Mouse (Mus musculus) thymus, adult 18-20 months (tissue): ENCODE measurements around the gene Picalm.
"Not testable (repeated sequence)": the region's sequence is repeated elsewhere in the genome, so short reads cannot be mapped to it uniquely, and the experiment has no call there.

Source experiments
- DNase-seq, 2 experiments: peaks; one replicate each; pipeline ENCODE4 v3.0.0; 2022; ENCODE audit warnings: mixed read lengths in 2 of 2

Picalm gene

DNA sequence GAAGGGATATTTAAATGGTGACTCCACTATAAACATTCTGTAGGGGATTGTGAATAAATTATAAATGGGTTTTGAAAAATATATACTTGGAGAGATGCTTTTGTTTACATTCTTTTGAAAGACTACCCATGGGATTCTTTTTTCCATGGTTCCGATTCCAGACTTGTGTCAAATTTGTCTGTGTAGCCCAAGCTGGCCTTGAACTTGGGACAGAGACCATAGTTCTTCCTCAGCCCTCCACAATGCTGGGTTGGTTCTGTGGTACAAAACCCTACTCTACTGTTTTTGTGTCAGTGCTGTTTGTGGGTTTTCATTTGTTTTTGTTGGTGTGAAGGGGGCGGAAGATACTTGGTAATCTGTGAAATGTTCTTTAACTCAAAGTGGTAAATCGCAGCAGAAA, 2.3 kb downstream of the Picalm start:
- no peak for DNase-seq

GRCm38 (mm10) chr7:90136736-90137135, 6.7 kb downstream of the Picalm start:
- DNase-seq = no peak

DNA sequence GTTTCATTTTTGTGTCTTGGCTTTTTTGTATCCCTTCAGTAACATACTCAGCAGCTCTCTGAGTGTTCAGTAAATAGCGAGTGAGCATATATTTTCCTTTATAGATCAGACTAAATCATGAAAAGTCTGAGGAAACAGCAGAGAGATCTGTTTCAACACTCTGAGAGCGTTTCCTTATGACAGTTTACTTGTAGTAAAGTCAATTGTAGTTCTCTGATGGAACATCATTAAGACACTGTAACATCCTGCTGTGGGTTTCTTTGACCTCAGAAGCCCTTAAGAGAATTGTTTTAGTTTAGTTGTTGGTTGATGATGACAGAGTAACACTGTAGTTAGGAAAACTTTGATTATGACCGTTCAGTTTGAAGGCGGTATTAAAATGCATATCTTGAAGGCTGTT, 8.3 kb downstream of the Picalm start:
- DNase-seq = no peak

- no peak for DNase-seq
Observed at GRCm38 (mm10) chr7:90140290-90140689, 10.3 kb downstream of the Picalm start.

DNA sequence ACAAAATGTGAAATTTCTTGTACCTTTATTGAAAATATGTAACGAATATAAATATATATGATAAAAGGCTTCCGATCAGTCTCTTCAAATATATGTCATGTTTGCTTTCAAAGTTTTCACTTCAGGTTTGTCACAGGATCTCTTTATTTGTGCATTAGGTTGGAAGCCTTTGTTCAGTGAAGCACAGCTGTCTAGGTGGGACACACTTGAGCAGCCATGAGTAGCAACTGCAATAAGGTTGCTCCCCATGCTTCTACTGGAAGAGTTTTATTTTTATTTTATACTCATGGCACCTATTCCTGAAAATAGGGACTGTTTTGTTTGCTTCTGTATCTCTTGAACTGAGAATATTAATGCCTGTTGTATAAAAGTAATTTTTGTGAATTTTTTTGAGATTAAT, 14.3 kb downstream of the Picalm start:
- DNase-seq = no peak

DNA sequence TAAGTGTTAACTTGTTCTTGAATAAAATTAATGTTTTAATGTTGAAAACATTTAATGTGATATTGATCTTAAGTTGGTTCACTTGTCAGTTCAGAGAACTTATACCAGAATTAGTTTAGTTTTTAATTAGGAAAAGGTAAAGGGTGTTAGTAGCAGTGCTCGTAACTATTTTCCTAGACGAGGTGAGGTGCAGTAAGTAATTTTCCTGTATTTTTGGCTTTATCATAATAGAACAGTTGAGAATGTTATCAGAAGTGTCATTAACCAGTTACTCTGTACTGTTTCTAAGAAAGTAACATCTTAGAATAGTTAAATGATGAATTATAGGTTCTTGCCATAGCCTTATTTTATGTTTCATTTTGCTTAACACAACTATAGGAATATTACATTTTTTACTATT, 15.0 kb downstream of the Picalm start:
- DNase-seq = no peak

DNA sequence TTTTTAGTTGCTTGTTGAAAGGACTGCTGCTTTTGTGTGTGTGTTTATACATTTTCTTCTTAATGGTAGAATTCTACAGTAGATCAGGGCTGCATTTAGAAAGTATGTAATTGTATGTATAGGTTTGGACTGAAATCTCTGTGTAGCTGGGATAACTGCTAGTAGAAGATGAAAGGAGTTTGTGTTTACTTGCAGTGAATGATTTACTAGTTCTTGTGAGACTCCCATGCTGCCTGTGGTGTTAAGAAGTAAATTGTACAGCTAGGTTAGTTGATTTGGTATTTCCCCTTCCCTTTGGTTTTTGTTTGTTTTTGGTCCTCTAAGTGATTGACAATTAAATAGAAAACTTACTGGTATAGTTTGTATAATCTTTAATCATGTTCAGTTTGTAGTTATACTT, 15.4 kb downstream of the Picalm start:
- no peak for DNase-seq

DNA sequence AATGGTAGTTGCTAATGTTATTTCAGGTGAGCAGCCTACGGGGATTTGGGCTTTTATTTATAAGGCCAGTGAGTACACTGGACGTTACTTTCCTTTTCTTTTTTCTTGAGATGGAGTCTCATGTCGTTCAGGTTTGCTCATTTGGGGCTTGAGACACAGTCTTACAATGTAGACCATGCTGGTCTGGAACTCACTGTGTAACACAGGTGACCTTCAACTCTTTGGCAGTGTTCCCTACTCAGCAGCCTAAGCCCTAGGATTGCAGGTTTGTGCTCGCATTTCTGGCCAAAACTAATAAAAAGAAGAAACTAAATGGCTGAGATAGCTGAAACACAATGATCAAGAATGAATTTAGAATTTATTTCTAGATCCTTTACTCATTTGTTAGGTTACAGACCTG, 15.9 kb downstream of the Picalm start:
- no peak for DNase-seq

GRCm38 (mm10) chr7:90146321-90146720, 16.3 kb downstream of the Picalm start:
- DNase-seq = no peak

- DNase-seq = no peak
Observed at GRCm38 (mm10) chr7:90148023-90148422, 18.0 kb downstream of the Picalm start.

DNA sequence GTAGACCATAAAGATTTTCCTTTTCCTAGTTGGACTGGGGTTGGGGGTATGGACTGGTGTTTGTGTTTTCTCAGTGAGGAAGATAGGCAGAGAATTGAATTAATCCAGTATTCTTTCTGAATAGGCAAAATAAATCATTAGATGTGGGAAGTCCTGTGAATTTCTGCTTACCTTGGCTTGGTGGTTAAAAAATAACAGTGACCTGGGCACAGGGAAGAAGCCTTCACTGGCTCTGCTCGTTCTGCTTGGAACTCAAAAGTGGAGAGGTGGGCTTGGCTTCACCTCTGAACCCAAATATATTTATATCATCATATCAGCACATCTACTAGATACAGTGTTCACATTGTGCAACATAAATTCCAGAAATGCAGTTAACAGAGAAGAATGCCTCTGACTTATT, 18.5 kb downstream of the Picalm start:
- no peak for DNase-seq

GRCm38 (mm10) chr7:90150311-90150710, 20.3 kb downstream of the Picalm start:
- peak; percentile 16 to 32 for DNase-seq

DNA sequence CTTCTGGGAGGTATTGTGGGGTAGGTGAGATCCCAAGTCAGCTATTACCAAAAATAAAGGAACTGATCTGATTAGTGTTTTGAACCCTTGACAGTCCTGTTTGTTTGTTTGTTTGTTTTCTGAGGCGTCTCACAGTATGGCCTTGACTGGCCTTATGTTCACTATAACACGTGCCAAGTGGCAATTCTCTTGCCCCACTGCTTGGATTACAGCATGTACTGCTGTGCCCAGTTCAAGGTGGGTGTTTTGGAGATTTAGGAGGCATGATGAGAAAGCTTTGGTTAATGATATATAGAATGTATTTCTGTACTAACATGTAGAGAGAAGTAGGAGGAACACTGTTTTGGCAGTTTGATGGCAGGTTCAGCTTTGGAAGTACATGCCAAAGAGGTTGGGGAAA, 28.0 kb downstream of the Picalm start:
- no peak for DNase-seq

GRCm38 (mm10) chr7:90160598-90160997, 30.6 kb downstream of the Picalm start:
- no peak for DNase-seq

DNA sequence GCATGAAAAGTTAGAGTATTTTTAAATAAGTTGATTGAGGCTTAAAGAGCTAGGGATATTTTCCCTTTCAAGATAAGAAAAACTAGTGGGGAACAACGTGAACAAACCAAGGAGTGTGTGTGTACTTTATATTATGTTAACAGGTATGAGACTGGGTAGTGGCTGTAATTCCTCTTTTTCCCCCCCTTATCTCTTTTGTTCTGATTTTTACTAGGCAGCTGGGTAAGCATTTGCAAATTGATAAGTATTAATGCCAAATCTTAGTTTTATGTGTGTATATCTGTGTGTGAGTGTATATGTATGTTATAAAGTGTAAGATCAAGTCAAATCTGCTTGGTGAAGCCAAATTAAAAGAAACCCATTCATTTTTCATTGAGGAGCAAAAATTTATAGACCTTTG, 34.3 kb downstream of the Picalm start:
- no peak for DNase-seq

- DNase-seq = no peak
Observed at GRCm38 (mm10) chr7:90165970-90166369, 36.0 kb downstream of the Picalm start.

DNA sequence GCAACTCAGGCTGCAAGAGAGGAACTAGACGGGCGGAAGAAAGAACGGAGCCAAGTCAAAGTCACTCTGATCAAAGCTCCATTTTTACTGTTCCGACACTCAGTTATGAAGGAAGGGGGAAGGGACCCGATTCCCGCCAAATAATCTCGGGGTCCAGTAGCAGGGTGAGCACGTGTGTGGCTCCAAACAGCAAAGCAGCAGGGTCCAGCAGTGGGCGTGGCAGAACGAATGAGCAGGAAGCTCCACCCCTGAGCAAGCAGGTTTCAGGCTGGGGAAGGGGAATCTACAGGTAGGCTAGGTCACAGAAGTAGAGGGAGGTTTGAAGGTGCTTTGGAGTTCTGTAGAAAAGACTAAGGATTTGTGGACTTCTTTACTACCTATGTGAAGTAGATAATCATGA, 37.8 kb downstream of the Picalm start:
- not testable (repeated sequence) for DNase-seq

DNA sequence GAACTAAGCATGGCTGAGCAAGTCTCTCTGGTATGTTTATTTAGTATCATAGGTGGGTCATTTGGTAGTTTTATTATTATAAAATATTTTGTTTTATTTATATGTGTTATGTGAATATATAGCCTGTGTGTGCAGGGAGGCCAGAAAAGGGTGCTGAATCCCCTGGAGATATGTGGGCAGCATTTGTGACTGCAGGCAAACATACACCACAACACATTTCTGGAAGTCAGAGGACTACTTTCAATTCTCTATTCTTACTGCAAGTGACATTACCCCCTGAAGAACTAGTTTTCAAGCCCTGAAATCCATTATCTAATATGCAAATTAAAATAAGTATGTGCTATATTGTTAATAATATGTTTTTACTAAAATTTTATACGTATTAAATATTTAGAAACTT, 43.8 kb downstream of the Picalm start:
- DNase-seq = no peak

- no peak for DNase-seq
Observed at GRCm38 (mm10) chr7:90175576-90175975, 45.6 kb downstream of the Picalm start.

GRCm38 (mm10) chr7:90180635-90181034, 50.6 kb downstream of the Picalm start:
- DNase-seq = no peak

- DNase-seq = no peak
Observed at GRCm38 (mm10) chr7:90200251-90200650, 70.2 kb downstream of the Picalm start.

DNA sequence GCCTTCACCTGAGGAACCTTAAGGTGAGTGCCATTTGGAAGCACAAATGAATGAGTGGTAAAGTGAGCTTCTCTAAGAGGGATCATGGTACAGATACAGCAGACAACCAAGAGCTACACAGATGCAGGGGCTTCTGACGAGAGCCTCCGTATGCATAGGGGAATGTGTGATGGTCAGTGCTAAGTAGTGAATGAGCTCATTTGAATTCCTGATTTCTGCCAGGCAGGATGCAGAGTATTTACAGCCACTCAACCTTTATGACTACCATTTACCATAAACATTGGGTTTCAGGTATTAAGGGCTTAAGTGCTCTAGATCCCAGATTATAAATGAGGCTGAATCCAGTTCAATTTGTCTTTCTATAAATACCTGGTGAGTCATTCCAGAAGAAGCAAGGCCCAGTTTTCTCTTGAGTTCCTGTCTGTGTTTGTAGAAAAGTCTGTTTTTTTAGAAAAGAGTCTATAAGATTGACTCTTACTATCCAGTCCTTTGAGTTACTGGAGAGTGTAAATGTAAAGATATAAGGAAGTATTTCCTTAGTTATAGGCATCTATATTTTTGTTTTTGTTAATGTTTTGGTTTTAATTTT, 72.0 kb downstream of the Picalm start:
- no peak for DNase-seq

- no peak for DNase-seq
Observed at GRCm38 (mm10) chr7:90203914-90204313, 73.9 kb downstream of the Picalm start.

GRCm38 (mm10) chr7:90210116-90210515, 80.1 kb downstream of the Picalm start:
- no peak for DNase-seq

DNA sequence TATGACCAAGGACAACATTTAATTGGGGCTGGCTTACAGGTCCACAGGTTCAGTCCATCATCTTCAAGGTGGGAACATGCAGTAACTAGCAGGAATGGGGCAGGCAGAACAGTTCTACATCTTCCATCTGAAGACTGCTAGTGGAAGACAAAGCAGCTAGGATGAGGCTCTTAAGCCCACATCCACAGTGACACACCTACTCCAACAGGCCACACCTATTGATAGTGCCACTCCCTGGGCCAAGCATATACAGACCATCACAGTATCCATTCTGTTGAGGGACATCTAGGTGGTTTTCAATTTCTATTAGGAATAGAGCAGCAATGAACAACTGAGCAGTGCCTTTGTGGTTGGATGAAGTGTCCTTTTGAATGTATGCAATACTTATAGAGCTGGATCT, 80.9 kb downstream of the Picalm start:
- no peak for DNase-seq

- no peak for DNase-seq
Observed at GRCm38 (mm10) chr7:90216511-90216910, 86.5 kb downstream of the Picalm start.
